Mouse (Mus musculus) olfactory bulb, adult 2 months (tissue): ENCODE results near the gene Strn4.

Experiments
- CTCF ChIP-seq: fragments of 200-500 bp; IDR thresholded peaks from 2 replicates; pipeline ENCODE4 v1.5.1; 2012; ENCODE audit warnings: low read depth, mild to moderate bottlenecking, low read length, moderate library complexity; ENCODE audit not compliant: insufficient read depth
- POLR2A ChIP-seq: fragments of 200-500 bp; IDR thresholded peaks from 2 replicates; pipeline ENCODE4 v1.6.1; 2012; ENCODE audit warnings: mild to moderate bottlenecking, low read depth, low read length, moderate library complexity; ENCODE audit not compliant: insufficient read depth

DNA sequence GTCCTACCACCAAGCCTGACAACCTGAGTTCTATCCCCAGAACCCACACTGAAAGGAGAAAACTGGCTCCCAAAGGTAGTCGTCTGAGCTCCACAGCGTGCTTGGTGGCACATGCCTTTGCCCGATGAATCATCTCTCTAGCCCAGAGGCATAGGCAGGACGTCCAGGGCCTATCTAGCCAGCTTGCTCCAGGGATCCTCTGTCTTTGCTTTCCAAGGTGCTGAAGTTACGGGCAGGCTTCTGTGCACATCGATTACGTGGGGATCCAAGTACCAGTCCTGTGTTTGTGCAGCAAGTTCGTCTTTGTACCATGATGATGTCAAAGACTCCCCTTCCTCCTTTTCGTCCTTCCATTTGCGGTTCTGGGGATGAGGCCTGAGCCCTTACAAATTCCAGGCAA is 55.9 kb downstream of the Strn4 start:
- TF ChIP-seq POLR2A (no peak), CTCF (no peak)
